Mouse (Mus musculus) bone marrow macrophage, adult 2 months (primary cell): Measurements from ENCODE around the gene 1700001C02Rik.

Experiments used
- CTCF ChIP-seq: IDR thresholded peaks from 2 replicates; pipeline ENCODE4 v1.5.1; 2012; ENCODE audit warnings: low read depth, mild to moderate bottlenecking, low read length, moderate library complexity
- POLR2A ChIP-seq: IDR thresholded peaks from 2 replicates; pipeline ENCODE4 v1.6.1; 2012; ENCODE audit warnings: mild to moderate bottlenecking, low read depth, low read length, borderline replicate concordance

GRCm38 (mm10) chr5:30461821-30462220 is 4.0 kb upstream of the 1700001C02Rik start, which contains the start of gene Otof:
- TF ChIP-seq CTCF, result no peak
- TF ChIP-seq POLR2A, result no peak
